Mouse (Mus musculus) lung, embryonic 15.5 days (tissue): ENCODE measurements around the gene Trim25. TPM values are rescaled to one million over a fixed set of nuclear protein-coding genes. Genes with fewer than 3 reads are reported as not detected.
"Not testable (repeated sequence)": the region's sequence is repeated elsewhere in the genome, so short reads cannot be mapped to it uniquely, and the experiment has no call there.

Source experiments
- ATAC-seq: fragments of 200-750 bp; cut with Nextera tagmentation; 2 replicates; pipeline ENCODE4 v1.8.0; 2017; ENCODE audit warnings: moderate number of reproducible peaks, borderline replicate concordance; ENCODE audit not compliant: low FRiP score, low TSS enrichment; ENCODE audit errors: extremely low read depth
- H3K27ac ChIP-seq: fragments of 300-500 bp; sonication (generic); 2 replicates; pipeline ENCODE4 v1.5.1; 2015; ENCODE audit warnings: moderate library complexity, mild to moderate bottlenecking, inconsistent platforms
- H3K27me3 ChIP-seq: fragments of 300-500 bp; sonication (generic); 2 replicates; pipeline ENCODE4 v1.6.1; 2015; ENCODE audit warnings: inconsistent platforms
- H3K36me3 ChIP-seq: fragments of 300-500 bp; sonication (generic); 2 replicates; pipeline ENCODE4 v1.6.1; 2015; ENCODE audit warnings: inconsistent platforms
- H3K4me1 ChIP-seq: fragments of 300-500 bp; sonication (generic); 2 replicates; pipeline ENCODE4 v1.6.1; 2015; ENCODE audit warnings: inconsistent platforms
- H3K4me2 ChIP-seq: fragments of 300-500 bp; sonication (generic); 2 replicates; pipeline ENCODE4 v1.6.1; 2015; ENCODE audit warnings: inconsistent platforms, mild to moderate bottlenecking, moderate library complexity
- H3K4me3 ChIP-seq: fragments of 300-500 bp; sonication (generic); 2 replicates; pipeline ENCODE4 v1.5.1; 2015; ENCODE audit warnings: mild to moderate bottlenecking, inconsistent platforms
- H3K9ac ChIP-seq: fragments of 300-500 bp; sonication (generic); 2 replicates; pipeline ENCODE4 v1.6.1; 2015; ENCODE audit warnings: inconsistent platforms
- H3K9me3 ChIP-seq: fragments of 300-500 bp; sonication (generic); 2 replicates; pipeline ENCODE4 v1.6.1; 2016; ENCODE audit warnings: inconsistent platforms
- WGBS: fragments of 180-500 bp; shearing (Covaris S2); methylation state at CpG from one replicate; pipeline ENCODE4 v1.1.7; 2015; 5-methylcytosine and 5-hydroxymethylcytosine counted together
- polyA plus RNA-seq: library from polyadenylated mRNA; unstranded; fragments of >200 nt; fragmentation: Nextera tagmentation; extraction: Ambion mirVana; gene quantifications from 2 replicates; pipeline ENCODE4 v1.2.1, GENCODE M21; 2015

The Trim25 gene
- polyA plus RNA-seq, 1 experiment from 2014 or later = 25.9 TPM

GRCm38 (mm10) chr11:88996427-88996826 lies 2.7 kb upstream of the Trim25 start:
- ATAC-seq = no peak
- Histone ChIP-seq H3K9ac (no peak overlapping the region), H3K4me1 (peaks cover 9% of the 10 kb centered on the region; the same call in 1 of the 2 replicates), H3K27me3 (no peaks in the 10 kb centered on the region), H3K4me2 (no peak overlapping the region), H3K36me3 (no peaks in the 10 kb centered on the region), H3K27ac (peak overlapping the region; percentile 58; the same call in 1 of the 2 replicates), H3K4me3 (no peak overlapping the region), H3K9me3 (no peaks in the 10 kb centered on the region)
- 38% methylated on average over 7 of the region's 7 CpGs for WGBS

- 85% methylated on average over 5 of the region's 5 CpGs for WGBS
- not testable (repeated sequence) for ATAC-seq
- peak overlapping the region; percentile 54; the same call in 1 of the 2 replicates for H3K27ac ChIP-seq
Observed at GRCm38 (mm10) chr11:88997343-88997742, 1.8 kb upstream of the Trim25 start.

GRCm38 (mm10) chr11:88998406-88998805 lies 770 bp upstream of the Trim25 start:
- H3K9me3 ChIP-seq = no peaks in the 10 kb centered on the region
- H3K27ac ChIP-seq = peak overlapping the region; percentile 61; the same call in 1 of the 2 replicates
- peak overlapping the region; percentile 73; the same call in 1 of the 2 replicates for H3K4me2 ChIP-seq
- WGBS = 36% methylated on average over 3 of the region's 3 CpGs
- H3K9ac ChIP-seq = no peak overlapping the region
- no peaks in the 10 kb centered on the region for H3K36me3 ChIP-seq
- H3K27me3 ChIP-seq = no peaks in the 10 kb centered on the region
- no peak for ATAC-seq
- H3K4me3 ChIP-seq = 0 out of 2 replicates have a peak overlapping the region, but pooled peaks have one; percentile 68
- H3K4me1 ChIP-seq = peaks cover 23% of the 10 kb centered on the region

More at GRCm38 (mm10) chr11:88997343-88997742, 1.8 kb upstream of the Trim25 start:
- H3K36me3 ChIP-seq, H3K4me3 ChIP-seq, H3K27me3 ChIP-seq, H3K9me3 ChIP-seq, H3K9ac ChIP-seq, H3K4me2 ChIP-seq: not testable (repeated sequence)
- peaks cover 14% of the 10 kb centered on the region for H3K4me1 ChIP-seq

GRCm38 (mm10) chr11:88999723-89000526 lies 749 bp downstream of the Trim25 start:
- H3K4me2 ChIP-seq = peak overlapping the region; percentile 73
- peak overlapping the region; percentile 68 for H3K4me3 ChIP-seq
- H3K27me3 ChIP-seq = no peaks in the 10 kb centered on the region
- peaks cover 27% of the 10 kb centered on the region for H3K4me1 ChIP-seq
- no peaks in the 10 kb centered on the region for H3K36me3 ChIP-seq
- H3K27ac ChIP-seq = peak overlapping the region; percentile 61
- 21% methylated on average over 33 of the region's 33 CpGs for WGBS
- H3K9ac ChIP-seq = peak overlapping the region; percentile 59
- ATAC-seq = 0 out of 2 replicates have a peak, but pooled peaks have one; percentile 31
- no peaks in the 10 kb centered on the region for H3K9me3 ChIP-seq

- Histone ChIP-seq H3K36me3 (no peaks in the 10 kb centered on the region), H3K27me3 (no peaks in the 10 kb centered on the region), H3K9ac (peak overlapping the region; percentile 59), H3K27ac (no peak overlapping the region), H3K4me1 (peaks cover 27% of the 10 kb centered on the region), H3K9me3 (no peaks in the 10 kb centered on the region), H3K4me2 (peak overlapping the region; percentile 73), H3K4me3 (peak overlapping the region; percentile 68)
- ATAC-seq = no peak
Observed at GRCm38 (mm10) chr11:89000527-89000819, 1.3 kb downstream of the Trim25 start.

GRCm38 (mm10) chr11:89001569-89001968 lies 2.4 kb downstream of the Trim25 start:
- Histone ChIP-seq H3K4me2 (peak overlapping the region; percentile 73), H3K36me3 (peaks cover 7% of the 10 kb centered on the region; the same call in 1 of the 2 replicates), H3K4me1 (peaks cover 27% of the 10 kb centered on the region), H3K27ac (0 out of 2 replicates have a peak overlapping the region, but pooled peaks have one; percentile 2), H3K27me3 (no peaks in the 10 kb centered on the region), H3K4me3 (peak overlapping the region; percentile 12), H3K9me3 (no peaks in the 10 kb centered on the region), H3K9ac (no peak overlapping the region)
- ATAC-seq = no peak
- 92% methylated on average over 7 of the region's 7 CpGs for WGBS

- H3K27ac ChIP-seq = no peak overlapping the region
- no peaks in the 10 kb centered on the region for H3K9me3 ChIP-seq
- H3K4me3 ChIP-seq = no peak overlapping the region
- H3K4me2 ChIP-seq = peak overlapping the region; percentile 39
- no peaks in the 10 kb centered on the region for H3K27me3 ChIP-seq
- 71% methylated on average over 5 of the region's 5 CpGs for WGBS
- peaks cover 27% of the 10 kb centered on the region for H3K4me1 ChIP-seq
- no peak overlapping the region for H3K9ac ChIP-seq
- H3K36me3 ChIP-seq = peaks cover 8% of the 10 kb centered on the region; the same call in 1 of the 2 replicates
- ATAC-seq = no peak
Observed at GRCm38 (mm10) chr11:89002068-89002467, 2.9 kb downstream of the Trim25 start.

GRCm38 (mm10) chr11:89002621-89003020 lies 3.4 kb downstream of the Trim25 start:
- Histone ChIP-seq H3K4me2 (peak overlapping the region; percentile 39), H3K9me3 (no peaks in the 10 kb centered on the region), H3K27me3 (no peaks in the 10 kb centered on the region), H3K9ac (no peak overlapping the region), H3K27ac (peak overlapping the region; percentile 41), H3K4me1 (peaks cover 27% of the 10 kb centered on the region), H3K36me3 (peaks cover 8% of the 10 kb centered on the region; the same call in 1 of the 2 replicates), H3K4me3 (peak overlapping the region; percentile 1; the same call in 1 of the 2 replicates)
- no peak for ATAC-seq
- 32% methylated on average over 5 of the region's 5 CpGs for WGBS

GRCm38 (mm10) chr11:89003078-89003477 lies 3.9 kb downstream of the Trim25 start:
- peaks cover 27% of the 10 kb centered on the region for H3K4me1 ChIP-seq
- peak overlapping the region; percentile 39 for H3K4me2 ChIP-seq
- H3K9me3 ChIP-seq = no peaks in the 10 kb centered on the region
- H3K9ac ChIP-seq = no peak overlapping the region
- peak overlapping the region; percentile 1; the same call in 1 of the 2 replicates for H3K4me3 ChIP-seq
- peak overlapping the region; percentile 41 for H3K27ac ChIP-seq
- H3K27me3 ChIP-seq = no peaks in the 10 kb centered on the region
- no peak for ATAC-seq
- H3K36me3 ChIP-seq = peaks cover 8% of the 10 kb centered on the region; the same call in 1 of the 2 replicates
- 24% methylated on average over 6 of the region's 6 CpGs for WGBS

- H3K27me3 ChIP-seq = no peaks in the 10 kb centered on the region
- H3K4me1 ChIP-seq = peaks cover 27% of the 10 kb centered on the region
- ATAC-seq = no peak
- 48% methylated on average over 4 of the region's 4 CpGs for WGBS
- H3K4me3 ChIP-seq = no peak overlapping the region
- H3K27ac ChIP-seq = peak overlapping the region; percentile 42
- H3K9ac ChIP-seq = no peak overlapping the region
- no peaks in the 10 kb centered on the region for H3K9me3 ChIP-seq
- peaks cover 8% of the 10 kb centered on the region; the same call in 1 of the 2 replicates for H3K36me3 ChIP-seq
- H3K4me2 ChIP-seq = no peak overlapping the region
Observed at GRCm38 (mm10) chr11:89003726-89004125, 4.5 kb downstream of the Trim25 start.

- H3K4me3 ChIP-seq = no peak overlapping the region
- no peaks in the 10 kb centered on the region for H3K27me3 ChIP-seq
- H3K9me3 ChIP-seq = no peaks in the 10 kb centered on the region
- H3K27ac ChIP-seq = no peak overlapping the region
- H3K4me1 ChIP-seq = peaks cover 24% of the 10 kb centered on the region
- ATAC-seq = no peak
- peaks cover 14% of the 10 kb centered on the region; the same call in 1 of the 2 replicates for H3K36me3 ChIP-seq
- no peak overlapping the region for H3K4me2 ChIP-seq
- 56% methylated on average over 5 of the region's 5 CpGs for WGBS
- H3K9ac ChIP-seq = no peak overlapping the region
Observed at GRCm38 (mm10) chr11:89005473-89005872, 6.3 kb downstream of the Trim25 start.

GRCm38 (mm10) chr11:89006404-89006803 lies 7.2 kb downstream of the Trim25 start:
- Histone ChIP-seq H3K27ac (no peak overlapping the region), H3K9me3 (no peaks in the 10 kb centered on the region), H3K4me3 (no peak overlapping the region), H3K27me3 (no peaks in the 10 kb centered on the region), H3K9ac (no peak overlapping the region), H3K36me3 (peaks cover 23% of the 10 kb centered on the region; the same call in 1 of the 2 replicates), H3K4me1 (peaks cover 21% of the 10 kb centered on the region), H3K4me2 (no peak overlapping the region)
- no peak for ATAC-seq
